Mouse (Mus musculus): ENCODE results near the gene Chchd3.
A peak's percentile ranks its signal among the peaks of the same experiment; 100 is the strongest.

Chchd3 gene

GRCm38 (mm10) chr6:33004607-33005006 is 55.5 kb downstream of the Chchd3 start:
- no peak for DNase-seq (ENCODE audit: low read depth, low spot score)

GRCm38 (mm10) chr6:33002988-33003387 is 57.1 kb downstream of the Chchd3 start:
- no peak for DNase-seq (ENCODE audit: low read depth, low spot score)

GRCm38 (mm10) chr6:33001271-33001670 is 58.8 kb downstream of the Chchd3 start:
- no peak for DNase-seq (ENCODE audit: low read depth, low spot score)

- no peak for DNase-seq (ENCODE audit: low read depth, low spot score)
Observed at GRCm38 (mm10) chr6:32996597-32996996, 63.5 kb downstream of the Chchd3 start.

- no peak for DNase-seq (ENCODE audit: low read depth, low spot score)
Observed at GRCm38 (mm10) chr6:32993847-32994246, 66.2 kb downstream of the Chchd3 start.

GRCm38 (mm10) chr6:32990061-32990633 is 69.9 kb downstream of the Chchd3 start:
- no peak for DNase-seq (ENCODE audit: low read depth, low spot score)

GRCm38 (mm10) chr6:32988561-32988960 is 71.5 kb downstream of the Chchd3 start:
- no peak for DNase-seq (ENCODE audit: low read depth, low spot score)

- DNase-seq (ENCODE audit: low read depth, low spot score): no peak
Observed at GRCm38 (mm10) chr6:32983876-32984275, 76.2 kb downstream of the Chchd3 start.

- peak; percentile 45 for DNase-seq (ENCODE audit: low read depth, low spot score)
Observed at GRCm38 (mm10) chr6:32981253-32981652, 78.8 kb downstream of the Chchd3 start.

- no peak for DNase-seq (ENCODE audit: low read depth, low spot score)
Observed at GRCm38 (mm10) chr6:32978811-32979210, 81.2 kb downstream of the Chchd3 start.

- no peak for DNase-seq (ENCODE audit: low read depth, low spot score)
Observed at GRCm38 (mm10) chr6:32971926-32972325, 88.1 kb downstream of the Chchd3 start.

DNA sequence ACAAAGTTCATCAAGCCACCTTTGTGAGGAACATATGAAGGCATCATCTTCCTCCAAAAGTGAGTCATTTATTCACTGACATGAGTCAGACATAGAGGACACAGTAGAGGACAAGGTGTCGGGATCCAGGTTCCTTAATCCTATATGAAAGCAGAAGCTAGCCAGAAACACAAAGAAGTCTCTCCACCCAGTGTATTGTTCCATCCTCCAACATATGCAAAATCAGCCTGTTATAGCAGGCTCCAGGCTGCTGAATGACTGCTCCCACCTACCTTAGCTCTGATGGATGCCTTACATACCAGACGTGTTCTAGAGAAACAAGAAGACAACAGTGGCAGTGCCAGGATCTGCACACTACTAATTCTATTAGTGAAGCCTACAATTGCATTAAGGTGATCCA is 91.1 kb downstream of the Chchd3 start:
- no peak for DNase-seq (ENCODE audit: low read depth, low spot score)

GRCm38 (mm10) chr6:32962048-32962447 is 98.0 kb downstream of the Chchd3 start:
- no peak for DNase-seq (ENCODE audit: low read depth, low spot score)

GRCm38 (mm10) chr6:32961477-32961876 is 98.6 kb downstream of the Chchd3 start:
- no peak for DNase-seq (ENCODE audit: low read depth, low spot score)

DNA sequence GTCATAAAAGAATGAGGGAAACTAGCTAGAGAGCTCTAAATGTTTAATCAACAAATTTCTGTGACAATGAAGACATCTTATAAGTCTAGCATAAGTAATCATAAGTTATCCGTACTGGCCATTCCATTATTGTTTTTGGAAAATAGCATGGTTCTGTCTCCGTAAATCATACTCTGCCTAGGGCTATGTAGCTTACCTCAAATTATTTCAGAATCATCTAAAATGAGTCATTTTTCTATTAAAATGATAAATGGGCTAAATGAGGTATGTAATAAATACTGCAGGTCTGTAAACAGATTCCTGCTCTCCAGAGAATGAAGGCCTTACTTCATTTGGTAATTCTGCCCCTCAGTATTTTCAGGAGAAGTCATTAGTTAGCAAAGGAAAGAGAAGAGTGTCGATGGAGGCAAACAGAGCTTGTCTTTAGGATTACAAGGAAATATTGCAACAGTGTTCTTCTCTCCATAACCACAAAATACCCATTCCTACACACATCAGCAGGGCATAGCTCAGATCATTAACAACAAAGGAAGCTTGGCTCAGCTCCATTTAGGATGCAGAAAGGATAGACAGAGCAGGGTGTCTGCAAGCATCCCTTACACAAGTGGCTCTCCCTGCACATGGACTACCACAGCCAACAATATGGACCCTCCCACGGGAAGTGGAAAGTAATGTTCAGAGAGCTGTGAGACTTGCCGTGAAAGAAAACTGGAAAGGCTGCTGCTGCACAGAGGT is 100.1 kb downstream of the Chchd3 start:
- DNase-seq (ENCODE audit: low read depth, low spot score): no peak

DNA sequence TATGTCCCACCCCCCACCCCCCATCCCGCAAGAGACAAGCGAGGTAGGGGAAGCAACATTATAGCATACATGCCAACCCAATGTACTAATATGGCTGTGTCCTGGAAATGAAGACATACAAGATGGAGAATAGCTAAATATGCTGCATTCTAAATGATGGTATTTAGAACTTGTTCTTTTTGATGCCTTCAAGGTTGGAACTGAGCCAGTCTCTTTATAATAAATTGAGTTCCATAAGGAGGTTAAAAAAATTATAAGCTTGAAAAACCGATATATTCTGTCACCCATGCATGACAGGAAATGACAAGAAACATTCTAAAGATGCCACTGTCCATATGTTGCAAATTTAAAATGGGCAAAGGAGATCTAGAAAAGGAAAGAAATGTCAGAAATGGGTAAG is 104.6 kb downstream of the Chchd3 start:
- no peak for DNase-seq (ENCODE audit: low read depth, low spot score)

DNA sequence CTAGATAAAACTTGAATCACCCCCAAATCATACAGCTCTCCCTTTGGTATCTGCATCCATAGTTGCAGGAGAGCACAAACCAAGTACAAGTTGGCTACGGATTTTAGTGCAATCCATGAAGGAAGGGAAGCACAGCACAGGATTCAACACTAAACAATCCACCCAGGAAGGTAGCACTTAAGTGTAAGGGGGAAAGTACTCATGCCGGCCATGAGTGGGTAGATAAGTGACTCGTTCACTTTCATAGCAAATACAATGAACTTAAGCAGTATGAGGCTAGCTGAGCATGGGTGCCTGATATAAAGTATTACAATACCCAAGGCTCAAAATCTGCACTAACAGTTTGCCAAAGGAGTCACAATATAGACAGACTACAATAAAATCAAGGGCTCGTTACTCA is 109.1 kb downstream of the Chchd3 start:
- DNase-seq (ENCODE audit: low read depth, low spot score): no peak

DNA sequence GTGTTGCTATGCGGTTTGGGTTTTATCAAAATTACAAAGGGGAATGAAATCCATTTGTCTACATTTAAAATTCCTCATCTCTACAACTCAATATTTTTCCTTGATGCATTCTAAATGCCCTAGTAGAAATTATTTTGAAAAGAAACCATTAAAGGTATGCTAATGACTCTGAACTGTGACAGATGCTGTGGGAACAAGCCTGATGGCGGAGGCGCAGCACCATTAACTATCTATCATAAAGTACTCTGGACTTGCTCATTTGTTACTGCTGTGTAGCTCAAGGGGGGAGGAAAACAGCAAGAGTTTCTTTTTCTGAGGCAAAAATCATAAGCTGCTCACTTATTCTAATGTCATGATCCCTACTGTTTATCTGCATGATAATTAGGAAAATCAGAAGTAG is 110.4 kb downstream of the Chchd3 start:
- no peak for DNase-seq (ENCODE audit: low read depth, low spot score)

- no peak for DNase-seq (ENCODE audit: low read depth, low spot score)
Observed at GRCm38 (mm10) chr6:32947225-32947624, 112.8 kb downstream of the Chchd3 start.

DNA sequence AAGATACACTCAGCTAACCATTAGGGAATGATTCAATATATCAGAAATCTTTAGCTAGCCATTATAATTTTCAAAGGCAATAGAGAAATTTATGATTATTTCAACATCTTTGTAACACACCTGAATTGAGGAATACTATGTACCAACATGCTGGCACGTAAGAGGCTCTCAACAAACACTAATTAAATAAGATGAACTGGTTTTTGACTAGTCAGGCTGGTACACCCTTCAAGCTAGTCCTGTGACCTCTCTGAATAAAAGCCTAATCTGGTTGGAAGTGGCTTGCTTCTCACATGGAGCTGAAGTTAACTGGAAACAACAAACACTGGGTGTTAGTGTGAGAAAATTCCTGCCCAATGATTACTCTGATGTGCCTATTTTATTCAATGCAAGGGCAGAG is 115.1 kb downstream of the Chchd3 start:
- no peak for DNase-seq (ENCODE audit: low read depth, low spot score)

DNA sequence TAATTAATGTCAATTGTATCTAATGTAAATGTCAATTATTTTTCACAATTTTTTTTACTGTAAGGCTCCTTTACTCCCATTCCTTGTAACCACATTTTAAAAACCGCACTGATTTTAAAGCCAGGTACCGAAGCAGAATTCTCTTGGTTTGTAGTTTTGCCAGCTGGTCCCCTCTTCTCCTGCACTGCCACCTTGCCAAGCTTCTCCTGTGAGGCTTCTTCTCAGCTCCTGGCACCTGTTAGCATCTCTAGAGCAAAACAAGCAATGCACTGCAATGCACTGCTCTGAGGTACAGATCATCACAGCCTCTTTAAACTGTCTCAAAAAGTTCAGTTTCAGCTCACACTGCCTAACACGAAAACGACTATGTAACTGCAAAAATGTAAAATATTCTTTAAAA is 116.4 kb downstream of the Chchd3 start:
- no peak for DNase-seq (ENCODE audit: low read depth, low spot score)

DNA sequence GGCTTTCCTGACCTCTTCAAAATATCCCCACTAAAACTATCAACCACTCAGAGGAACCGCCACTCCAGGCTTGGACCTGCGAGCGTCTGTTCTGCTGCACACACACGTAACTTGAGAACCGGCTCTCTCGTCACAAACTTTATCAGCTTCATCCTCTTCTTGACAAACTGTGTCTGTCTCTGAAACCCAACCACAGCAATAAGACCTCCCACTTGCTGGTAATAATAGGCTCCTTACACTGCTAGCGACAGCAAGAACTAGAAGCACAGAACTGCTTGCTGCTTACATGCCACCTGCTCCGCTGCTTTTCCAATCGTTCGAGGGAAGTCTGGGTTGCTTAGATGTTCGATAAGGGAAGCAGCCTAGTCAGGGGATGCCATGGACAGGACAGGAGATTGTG is 119.8 kb downstream of the Chchd3 start:
- DNase-seq (ENCODE audit: low read depth, low spot score): no peak

DNA sequence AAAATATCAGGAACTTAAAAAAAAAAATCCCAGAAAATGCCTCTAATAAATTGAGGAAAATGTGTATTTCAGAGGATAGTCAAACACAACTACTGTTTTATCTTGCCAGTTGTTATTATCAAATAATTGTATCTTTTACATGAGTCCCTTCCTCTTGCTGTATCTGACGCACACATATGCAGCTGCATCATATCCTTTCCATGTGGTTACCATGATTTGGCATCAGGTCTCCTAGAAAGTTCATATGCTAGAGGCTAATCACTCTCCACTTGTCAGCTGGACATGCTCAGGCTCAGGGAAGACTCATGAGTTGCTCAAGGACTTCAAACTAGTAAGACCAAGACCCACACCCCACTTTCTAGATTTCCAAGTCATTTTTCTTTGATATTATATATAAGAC is 122.4 kb downstream of the Chchd3 start:
- no peak for DNase-seq (ENCODE audit: low read depth, low spot score)

DNA sequence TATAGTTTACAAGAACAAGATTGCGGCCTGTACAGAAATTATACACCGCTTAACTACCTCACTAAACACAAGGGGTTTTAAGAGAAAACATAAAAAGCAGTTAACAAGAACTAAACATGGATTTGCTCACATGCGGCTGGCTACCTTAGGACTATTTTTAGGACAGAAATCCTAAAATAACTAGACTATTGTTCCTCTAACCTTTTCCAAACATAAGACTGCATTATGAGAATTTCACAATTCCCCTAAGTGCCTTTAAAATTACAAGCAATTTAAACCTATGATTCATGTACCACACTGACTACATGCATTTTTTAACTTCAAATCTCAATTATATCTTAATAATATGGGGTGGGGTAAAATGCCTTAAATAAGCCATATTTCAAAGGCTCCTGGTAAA is 123.3 kb downstream of the Chchd3 start:
- DNase-seq (ENCODE audit: low read depth, low spot score): no peak

All from retina, adult 2 months (tissue).